Mouse (Mus musculus) heart, adult 2 months (tissue): ENCODE measurements around the gene Adcy9. TPM values are rescaled to one million over a fixed set of nuclear protein-coding genes. Genes with fewer than 3 reads are reported as not detected.
A peak's percentile ranks its signal among the peaks of the same experiment; 100 is the strongest.

Source experiments
- DNase-seq, 2 experiments: peaks; one replicate each; pipeline ENCODE4 v3.0.0; 2021
- H3K27ac ChIP-seq: fragments of 200-600 bp; 2 replicates; pipeline ENCODE4 v1.8.1; 2022
- H3K27me3 ChIP-seq: fragments of 200-500 bp; 2 replicates; pipeline ENCODE4 v1.6.1; 2012; ENCODE audit warnings: mild to moderate bottlenecking, low read length, inconsistent platforms, mixed read lengths; ENCODE audit not compliant: control insufficient read depth, insufficient read depth
- H3K36me3 ChIP-seq: fragments of 200-500 bp; 2 replicates; pipeline ENCODE4 v1.6.1; 2012; ENCODE audit warnings: low read length, inconsistent platforms; ENCODE audit not compliant: control insufficient read depth, insufficient read depth
- H3K4me1 ChIP-seq: fragments of 200-500 bp; 2 replicates; pipeline ENCODE4 v1.6.1; 2011; ENCODE audit warnings: low read length; ENCODE audit not compliant: control insufficient read depth, insufficient read depth
- H3K4me3 ChIP-seq: fragments of 200-600 bp; 2 replicates; pipeline ENCODE4 v1.8.1; 2022
- H3K79me2 ChIP-seq: fragments of 200-500 bp; replicated peaks from 2 replicates; pipeline ENCODE4 v1.6.1; 2012; ENCODE audit warnings: mild to moderate bottlenecking, inconsistent platforms, low read length, moderate library complexity, mixed read lengths; ENCODE audit not compliant: control insufficient read depth, insufficient read depth
- H3K9ac ChIP-seq: fragments of 200-500 bp; 2 replicates; pipeline ENCODE4 v1.6.1; 2012; ENCODE audit warnings: low read depth, mild to moderate bottlenecking, control low read depth, inconsistent platforms, low read length, mixed read lengths
- CTCF ChIP-seq: fragments of 200-600 bp; IDR thresholded peaks from 2 replicates; pipeline ENCODE4 v1.8.1; 2022; ENCODE audit warnings: antibody characterized with exemption, mild to moderate bottlenecking, moderate library complexity
- EP300 ChIP-seq: fragments of 200-500 bp; IDR thresholded peaks from 2 replicates; pipeline ENCODE4 v1.6.1; 2011; ENCODE audit warnings: low read depth, low read length, control low read depth; ENCODE audit not compliant: insufficient read depth
- POLR2A ChIP-seq: fragments of 200-500 bp; IDR thresholded peaks from 2 replicates; pipeline ENCODE4 v1.6.1; 2011; ENCODE audit warnings: mild to moderate bottlenecking, low read depth, low read length, control low read depth; ENCODE audit not compliant: insufficient read depth
- WGBS: fragments of 180-500 bp; shearing (Covaris S2); methylation state at CpG from one replicate; pipeline ENCODE4 v1.1.7; 2018; 5-methylcytosine and 5-hydroxymethylcytosine counted together
- intact Hi-C: fragments of 180-260 bp; cut with DNase I; formaldehyde crosslinking; loops from one replicate; pipeline ENCODE4 v1.15.1; 2025
- polyA plus RNA-seq: library from polyadenylated mRNA; depleted of rRNA; stranded (reverse); fragments of >200 nt; gene quantifications from 2 replicates; pipeline ENCODE4 v1.2.3, GENCODE M21; 2012
- total RNA-seq, 2 experiments: library from RNA; stranded (reverse); gene quantifications; 2 replicates each; pipeline ENCODE4 v1.2.3; 2021

The Adcy9 gene
- total and polyA plus RNA-seq, 3 experiments = 11.1 to 26.3 (median 22.6) TPM

DNA sequence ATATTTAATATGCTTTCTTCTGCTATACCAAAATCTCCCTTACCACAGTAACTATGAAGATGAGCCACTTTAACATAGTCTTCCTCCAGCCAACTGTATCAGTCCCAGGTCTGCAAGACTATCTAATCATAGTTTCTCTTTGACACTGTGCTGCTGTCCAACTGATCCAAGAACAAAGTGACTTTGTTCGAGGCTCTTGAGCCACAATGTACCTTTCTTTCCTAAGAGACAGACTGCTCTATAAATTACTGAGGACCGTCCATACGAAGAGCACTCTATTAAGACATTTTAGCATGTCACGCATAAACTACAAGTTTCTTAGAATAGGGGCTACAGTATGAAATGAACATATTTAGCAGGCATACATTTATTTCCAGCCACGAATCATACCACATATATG lies 46.0 kb downstream of the Adcy9 start:
- peaks cover 12% of the 10 kb centered on the region; the same call in 1 of the 2 replicates for H3K36me3 ChIP-seq
- TF ChIP-seq EP300 (no peak), POLR2A (no peak), CTCF (no peak)
- no peaks in the 10 kb centered on the region for H3K27me3 ChIP-seq
- peak overlapping the region; percentile 53 for H3K27ac ChIP-seq
- 75% methylated on average over 5 of the region's 5 CpGs for WGBS
- intact Hi-C loops = no loop called here
- peaks cover 22% of the 10 kb centered on the region for H3K4me1 ChIP-seq
- DNase-seq = no peak
- no peak overlapping the region for H3K9ac ChIP-seq
- no peak overlapping the region for H3K4me3 ChIP-seq
- peaks cover 4% of the 10 kb centered on the region; the same call in 1 of the 2 replicates for H3K79me2 ChIP-seq

DNA sequence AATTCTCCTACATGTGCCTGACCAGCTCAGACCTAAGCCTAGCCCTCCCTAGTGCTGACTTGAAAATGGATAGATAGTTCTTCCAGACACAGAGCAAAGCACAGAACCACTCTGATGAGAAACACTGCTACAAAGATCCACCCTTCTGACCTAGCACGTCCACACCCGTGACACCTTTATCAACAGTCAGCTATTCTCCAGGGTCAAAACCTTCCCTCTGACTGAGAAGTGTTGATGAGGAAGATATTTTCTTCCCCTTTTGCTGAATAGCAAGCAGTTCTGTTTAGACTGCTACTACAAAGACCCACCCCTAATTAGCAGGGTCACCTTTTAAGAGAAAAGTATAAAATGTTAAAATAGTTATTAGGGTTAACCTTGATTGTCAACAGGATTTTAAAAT lies 49.3 kb downstream of the Adcy9 start:
- Histone ChIP-seq H3K4me3 (no peak overlapping the region), H3K27ac (peak overlapping the region; percentile 44), H3K36me3 (peaks cover 15% of the 10 kb centered on the region), H3K79me2 (0 out of 2 replicates have a peak, but pooled peaks cover 3% of the 10 kb centered on the region), H3K9ac (no peak overlapping the region), H3K27me3 (no peaks in the 10 kb centered on the region), H3K4me1 (peaks cover 26% of the 10 kb centered on the region)
- 67% methylated on average over 2 of the region's 2 CpGs for WGBS
- no peak for TF ChIP-seq POLR2A
- TF ChIP-seq EP300 = no peak
- TF ChIP-seq CTCF = no peak
- DNase-seq = no peak
- intact Hi-C loops = no loop called here

DNA sequence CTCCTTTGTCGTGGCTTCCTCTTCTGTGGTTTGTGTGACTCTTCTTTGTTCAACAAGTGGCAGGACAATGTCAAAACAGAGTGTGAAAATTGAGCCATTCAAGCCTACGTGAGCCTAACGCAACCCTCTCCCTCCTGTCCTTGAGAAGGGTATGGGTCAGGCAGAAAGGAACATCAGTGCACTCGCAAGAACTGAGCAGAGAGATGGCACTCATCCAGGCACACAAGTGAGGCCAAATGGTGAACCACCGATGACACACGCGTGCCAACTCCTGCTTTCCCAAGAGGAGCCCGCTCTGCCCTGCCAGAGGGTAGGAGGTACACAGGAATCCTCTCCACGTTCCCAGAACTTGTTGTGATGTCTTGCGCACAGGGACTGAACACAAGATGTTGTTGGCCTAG lies 50.2 kb downstream of the Adcy9 start:
- Histone ChIP-seq H3K79me2 (0 out of 2 replicates have a peak, but pooled peaks cover 3% of the 10 kb centered on the region), H3K4me1 (peaks cover 25% of the 10 kb centered on the region), H3K4me3 (no peak overlapping the region), H3K27ac (peak overlapping the region; percentile 63), H3K27me3 (no peaks in the 10 kb centered on the region), H3K36me3 (peaks cover 13% of the 10 kb centered on the region), H3K9ac (no peak overlapping the region)
- TF ChIP-seq POLR2A (no peak), CTCF (no peak), EP300 (peak; percentile 68; the same call in 1 of the 2 replicates)
- peak; percentile 70 to 85 for DNase-seq
- intact Hi-C loops = no loop called here
- 55% methylated on average over 10 of the region's 10 CpGs for WGBS

GRCm38 (mm10) chr16:4367930-4368329 lies 52.4 kb downstream of the Adcy9 start:
- no peak overlapping the region for H3K9ac ChIP-seq
- H3K36me3 ChIP-seq = peaks cover 10% of the 10 kb centered on the region
- TF ChIP-seq POLR2A (no peak), CTCF (no peak), EP300 (no peak)
- intact Hi-C loops = loop anchor here (2.0 kb wide), 1 partner anchor 49 kb away; no protein-coding TSS in a partner anchor
- H3K27ac ChIP-seq = no peak overlapping the region
- peaks cover 23% of the 10 kb centered on the region for H3K4me1 ChIP-seq
- no peak for DNase-seq
- H3K4me3 ChIP-seq = no peak overlapping the region
- H3K27me3 ChIP-seq = no peaks in the 10 kb centered on the region
- WGBS = 7% methylated on average over 3 of the region's 3 CpGs
- H3K79me2 ChIP-seq = 0 out of 2 replicates have a peak, but pooled peaks cover 3% of the 10 kb centered on the region

DNA sequence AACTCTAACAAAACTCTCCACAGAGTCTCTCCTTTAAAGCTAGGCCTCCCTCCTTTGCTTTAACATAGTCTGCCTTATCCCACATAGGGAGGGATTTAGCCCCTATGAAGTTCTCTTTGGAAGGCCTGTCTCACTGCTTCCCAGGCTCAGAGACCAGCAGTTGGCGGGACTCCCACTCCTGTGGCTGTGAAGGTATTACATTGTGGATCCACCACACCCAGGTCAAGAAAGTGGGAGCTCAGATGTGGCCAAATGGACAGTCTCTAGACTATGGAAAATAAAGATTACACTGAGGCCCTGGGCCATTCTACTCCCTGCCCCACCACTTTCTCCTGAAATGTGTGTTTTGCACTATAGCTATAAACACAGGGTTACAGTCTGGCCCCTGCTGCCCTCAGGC lies 53.0 kb downstream of the Adcy9 start:
- H3K36me3 ChIP-seq = peaks cover 10% of the 10 kb centered on the region
- no peak overlapping the region for H3K9ac ChIP-seq
- H3K79me2 ChIP-seq = 0 out of 2 replicates have a peak, but pooled peaks cover 2% of the 10 kb centered on the region
- H3K4me3 ChIP-seq = no peak overlapping the region
- TF ChIP-seq POLR2A (no peak), CTCF (no peak), EP300 (no peak)
- peaks cover 23% of the 10 kb centered on the region for H3K4me1 ChIP-seq
- intact Hi-C loops = no loop called here
- H3K27me3 ChIP-seq = no peaks in the 10 kb centered on the region
- WGBS = 82% methylated on average over 1 of the region's 1 CpGs
- no peak overlapping the region for H3K27ac ChIP-seq
- DNase-seq = no peak

GRCm38 (mm10) chr16:4366671-4367070 lies 53.6 kb downstream of the Adcy9 start:
- 82% methylated on average over 3 of the region's 3 CpGs for WGBS

More at GRCm38 (mm10) chr16:4366671-4367070, 53.6 kb downstream of the Adcy9 start:
- Histone ChIP-seq H3K27ac (no peak overlapping the region), H3K27me3 (no peaks in the 10 kb centered on the region), H3K36me3 (peaks cover 8% of the 10 kb centered on the region), H3K4me3 (no peak overlapping the region), H3K9ac (no peak overlapping the region), H3K79me2 (0 out of 2 replicates have a peak, but pooled peaks cover 2% of the 10 kb centered on the region), H3K4me1 (peaks cover 23% of the 10 kb centered on the region)
- intact Hi-C loops = no loop called here
- no peak for DNase-seq
- TF ChIP-seq POLR2A (no peak), EP300 (no peak), CTCF (no peak)
